Mouse (Mus musculus) lung, embryonic 16.5 days (tissue): ENCODE data around the gene Rdh7. TPM values are rescaled to one million over a fixed set of nuclear protein-coding genes. Genes with fewer than 3 reads are reported as not detected.
"Not testable (repeated sequence)": the region's sequence is repeated elsewhere in the genome, so short reads cannot be mapped to it uniquely, and the experiment has no call there.

ENCODE experiments used
- ATAC-seq: fragments of 200-750 bp; cut with Nextera tagmentation; 2 replicates; pipeline ENCODE4 v1.8.0; 2017; ENCODE audit warnings: low read depth, mild to moderate bottlenecking, moderate library complexity
- H3K27ac ChIP-seq: fragments of 300-500 bp; sonication (generic); 2 replicates; pipeline ENCODE4 v1.5.1; 2014; ENCODE audit warnings: mild to moderate bottlenecking, control low read depth, low read length
- H3K27me3 ChIP-seq: fragments of 300-500 bp; sonication (generic); 2 replicates; pipeline ENCODE4 v1.6.1; 2014; ENCODE audit warnings: low read depth, low read length, mixed read lengths; ENCODE audit not compliant: control insufficient read depth, insufficient read depth
- H3K36me3 ChIP-seq: fragments of 300-500 bp; sonication (generic); 2 replicates; pipeline ENCODE4 v1.6.1; 2014; ENCODE audit warnings: low read length; ENCODE audit not compliant: control insufficient read depth, insufficient read depth
- H3K4me1 ChIP-seq: fragments of 300-500 bp; sonication (generic); replicated peaks from 2 replicates; pipeline ENCODE4 v1.6.1; 2014; ENCODE audit warnings: low read length, mixed read lengths; ENCODE audit not compliant: control insufficient read depth, insufficient read depth
- H3K4me2 ChIP-seq: fragments of 300-500 bp; sonication (generic); 2 replicates; pipeline ENCODE4 v1.6.1; 2014; ENCODE audit warnings: low read depth, low read length, control low read depth
- H3K4me3 ChIP-seq: fragments of 300-500 bp; sonication (generic); 2 replicates; pipeline ENCODE4 v1.5.1; 2014; ENCODE audit warnings: mild to moderate bottlenecking, low read length, control low read depth
- H3K9ac ChIP-seq: fragments of 300-500 bp; sonication (generic); 2 replicates; pipeline ENCODE4 v1.6.1; 2014; ENCODE audit warnings: low read length, control low read depth
- H3K9me3 ChIP-seq: fragments of 300-500 bp; sonication (generic); 2 replicates; pipeline ENCODE4 v1.6.1; 2016; ENCODE audit warnings: low read length; ENCODE audit not compliant: control insufficient read depth
- WGBS: fragments of 180-500 bp; shearing (Covaris S2); extraction: QIAGEN DNeasy Blood & Tissue Kit; methylation state at CpG from one replicate; pipeline ENCODE4 v1.1.7; 2014; 5-methylcytosine and 5-hydroxymethylcytosine counted together
- polyA plus RNA-seq: library from polyadenylated mRNA; unstranded; fragments of >200 nt; fragmentation: Nextera tagmentation; extraction: Ambion mirVana; gene quantifications from 2 replicates; pipeline ENCODE4 v1.2.1, GENCODE M21; 2015

Gene Rdh7
- polyA plus RNA-seq, 1 experiment from 2014 or later = not detected

DNA sequence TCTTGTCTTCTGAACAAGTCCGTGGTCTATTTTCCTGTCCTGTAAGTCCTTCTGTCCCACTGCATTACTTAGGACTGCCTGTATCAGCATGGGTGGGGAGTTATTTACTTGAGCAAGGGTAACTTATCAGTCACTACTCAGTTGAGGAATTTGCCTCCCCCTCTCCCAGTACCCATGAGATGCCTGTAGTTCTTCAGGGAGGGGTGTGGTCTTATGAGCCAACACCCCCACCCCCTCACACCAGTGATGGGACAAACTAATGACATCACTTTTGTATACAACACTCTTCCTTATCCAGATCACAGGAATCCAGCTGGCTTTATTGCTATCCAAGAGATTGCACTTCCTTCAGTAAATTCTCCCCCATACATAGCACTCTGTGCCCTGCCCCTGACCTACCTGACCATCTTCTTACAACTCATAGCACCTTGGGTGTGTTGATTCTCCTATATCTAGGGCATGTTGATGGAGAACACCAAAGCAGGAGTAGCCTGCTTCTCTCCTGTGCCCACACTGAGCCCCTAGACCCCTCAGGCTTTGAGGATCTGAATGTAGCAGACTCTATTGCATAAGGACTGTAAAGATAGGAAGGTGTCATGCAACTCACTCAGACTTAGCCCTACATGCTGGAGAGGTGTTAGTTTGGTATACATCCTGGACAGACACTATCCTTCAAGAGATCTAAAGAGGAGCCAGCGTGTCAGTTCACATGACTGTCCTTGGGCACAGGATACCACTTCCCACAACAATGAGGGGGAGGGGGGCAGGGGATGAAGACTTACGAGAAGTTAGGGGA is 10.2 kb downstream of the Rdh7 start:
- Histone ChIP-seq H3K27ac (no peak overlapping the region), H3K4me1 (peaks cover 14% of the 10 kb centered on the region), H3K4me2 (no peak overlapping the region), H3K27me3 (no peaks in the 10 kb centered on the region), H3K9me3 (no peaks in the 10 kb centered on the region), H3K4me3 (no peak overlapping the region), H3K36me3 (no peaks in the 10 kb centered on the region), H3K9ac (no peak overlapping the region)
- 41% methylated on average over 3 of the region's 3 CpGs for WGBS
- ATAC-seq = peak; percentile 64

DNA sequence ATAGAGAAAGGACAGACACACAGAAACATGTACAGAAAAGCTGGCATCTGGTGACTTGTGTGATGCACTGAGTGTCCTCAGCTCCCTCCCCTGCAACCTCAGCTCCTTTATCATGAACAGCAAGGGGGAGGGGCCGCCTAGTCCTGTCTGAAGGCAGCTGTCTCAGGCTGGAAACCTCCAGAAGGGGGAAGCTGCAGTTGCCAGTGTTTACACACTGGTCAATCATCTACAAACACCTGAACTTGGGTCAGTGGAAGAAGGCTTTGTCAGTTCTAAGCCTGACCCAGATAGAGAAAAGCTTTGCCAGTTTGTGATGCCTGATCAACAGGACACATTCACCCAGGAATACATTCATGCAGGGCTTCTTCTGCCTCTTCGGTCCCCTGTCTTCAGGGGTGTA is 10.9 kb downstream of the Rdh7 start:
- Histone ChIP-seq H3K4me2 (no peak overlapping the region), H3K4me3 (no peak overlapping the region), H3K4me1 (peaks cover 14% of the 10 kb centered on the region), H3K36me3 (no peaks in the 10 kb centered on the region), H3K27ac (no peak overlapping the region), H3K27me3 (no peaks in the 10 kb centered on the region), H3K9ac (no peak overlapping the region), H3K9me3 (no peaks in the 10 kb centered on the region)
- peak; percentile 71 for ATAC-seq
- WGBS = 18% methylated on average over 2 of the region's 2 CpGs

DNA sequence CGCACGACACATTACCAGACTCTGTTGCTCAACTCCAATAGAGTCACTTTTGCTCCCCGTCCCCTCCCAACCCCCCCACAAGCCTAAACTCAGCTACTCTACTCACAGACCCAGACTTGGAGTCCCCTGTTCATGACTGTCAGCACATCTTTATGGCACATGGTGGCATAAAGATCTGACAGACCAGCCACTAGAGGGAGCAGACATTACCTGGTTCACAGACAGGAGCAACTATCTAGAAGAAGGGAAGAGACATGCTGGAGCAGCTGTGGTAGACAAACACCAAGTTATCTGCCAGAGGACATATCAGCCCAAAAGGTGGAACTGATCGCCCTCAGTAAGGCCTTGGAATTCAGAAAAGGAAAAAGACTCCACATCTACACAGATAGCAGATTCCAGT is 16.1 kb downstream of the Rdh7 start:
- H3K4me2 ChIP-seq = no peak overlapping the region
- no peak overlapping the region for H3K4me3 ChIP-seq
- no peak overlapping the region for H3K27ac ChIP-seq
- no peaks in the 10 kb centered on the region for H3K27me3 ChIP-seq
- H3K4me1 ChIP-seq = no peaks in the 10 kb centered on the region
- H3K9ac ChIP-seq = no peak overlapping the region
- no peaks in the 10 kb centered on the region for H3K36me3 ChIP-seq
- WGBS = 68% methylated on average over 4 of the region's 4 CpGs
- no peaks in the 10 kb centered on the region for H3K9me3 ChIP-seq
- ATAC-seq = no peak

DNA sequence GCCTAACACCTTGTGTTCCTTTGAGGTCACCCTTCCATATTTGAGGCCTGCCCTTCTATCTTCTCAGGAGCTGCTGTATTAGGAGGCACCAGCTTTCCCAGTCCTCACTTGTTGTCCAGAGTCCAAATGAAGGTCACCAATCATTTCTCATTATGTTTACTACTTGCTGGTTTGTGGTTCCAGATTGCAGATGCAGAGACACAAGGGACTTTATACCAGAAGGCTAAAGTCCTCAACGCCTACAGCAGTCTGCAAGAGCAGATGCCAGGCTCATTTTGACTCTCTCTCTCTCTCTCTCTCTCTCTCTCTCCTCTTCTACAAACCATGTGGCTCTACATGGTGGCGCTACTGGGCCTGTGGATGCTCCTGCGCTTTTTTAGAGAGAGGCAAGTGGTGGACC is 22.4 kb downstream of the Rdh7 start, which contains the start of gene Rdh16f2:
TSS of gene Rdh16f2 (plus strand) at position 243 of the 400 bp plus-strand sequence.
- H3K36me3 ChIP-seq = no peaks in the 10 kb centered on the region
- 75% methylated on average over 3 of the region's 3 CpGs for WGBS
- H3K27ac ChIP-seq = no peak within 1 kb of the TSS
- H3K27me3 ChIP-seq = no peaks in the 10 kb centered on the region
- no peaks in the 10 kb centered on the region for H3K9me3 ChIP-seq
- ATAC-seq = no peak
- H3K4me3 ChIP-seq = no peak within 1 kb of the TSS
- no peaks in the 10 kb centered on the region for H3K4me1 ChIP-seq
- no peak within 1 kb of the TSS for H3K9ac ChIP-seq
- no peak within 1 kb of the TSS for H3K4me2 ChIP-seq

DNA sequence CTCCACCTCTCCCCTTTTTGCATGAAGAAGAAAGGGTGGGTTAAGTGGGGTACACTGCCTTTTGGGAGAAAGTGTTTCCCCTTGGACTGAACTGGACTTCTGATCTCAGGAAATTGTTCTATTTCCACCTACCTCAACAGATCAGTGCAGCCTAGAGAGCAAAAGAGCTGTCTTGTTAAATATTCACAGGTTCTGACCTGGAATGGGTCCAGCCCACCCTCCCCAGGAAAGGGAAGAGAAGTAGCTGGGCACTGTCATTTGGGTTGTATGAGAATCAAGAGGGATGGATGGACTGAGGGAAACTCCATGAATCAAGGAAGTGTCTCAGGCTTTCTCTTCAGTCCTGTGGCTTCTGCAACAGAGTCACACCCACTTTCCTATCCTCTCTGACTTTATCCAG is 23.7 kb downstream of the Rdh7 start:
- H3K9ac ChIP-seq = no peak overlapping the region
- H3K4me3 ChIP-seq = no peak overlapping the region

DNA sequence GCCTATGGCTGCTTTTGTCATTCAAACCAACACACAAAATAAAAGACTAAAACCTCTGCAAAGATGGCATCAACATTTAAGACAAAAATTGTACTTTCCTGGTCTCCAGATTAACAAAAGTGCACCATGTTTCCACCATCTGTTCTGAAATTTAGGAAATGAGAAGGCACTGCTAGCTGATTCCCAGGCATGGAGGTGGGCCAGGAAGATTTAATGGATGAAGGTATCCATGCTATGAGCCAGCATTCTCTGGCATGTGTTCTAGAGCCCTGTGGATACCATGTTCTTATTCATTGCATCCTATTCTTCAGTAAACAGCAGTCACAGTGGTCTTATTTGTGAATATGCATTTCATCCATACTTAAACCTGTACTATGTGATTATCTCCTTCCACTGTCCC is 32.2 kb downstream of the Rdh7 start:
- H3K4me3 ChIP-seq = no peak overlapping the region
- no peaks in the 10 kb centered on the region for H3K36me3 ChIP-seq
- no peaks in the 10 kb centered on the region for H3K4me1 ChIP-seq
- H3K27ac ChIP-seq = no peak overlapping the region
- no peaks in the 10 kb centered on the region for H3K9me3 ChIP-seq
- no peak overlapping the region for H3K4me2 ChIP-seq
- no peak overlapping the region for H3K9ac ChIP-seq
- no peak for ATAC-seq
- no peaks in the 10 kb centered on the region for H3K27me3 ChIP-seq

More for the DNA sequence above, 23.7 kb downstream of the Rdh7 start:
- ATAC-seq = no peak
- Histone ChIP-seq H3K4me2 (no peak overlapping the region), H3K36me3 (no peaks in the 10 kb centered on the region), H3K4me1 (no peaks in the 10 kb centered on the region), H3K9me3 (no peaks in the 10 kb centered on the region), H3K27me3 (no peaks in the 10 kb centered on the region), H3K27ac (no peak overlapping the region)

DNA sequence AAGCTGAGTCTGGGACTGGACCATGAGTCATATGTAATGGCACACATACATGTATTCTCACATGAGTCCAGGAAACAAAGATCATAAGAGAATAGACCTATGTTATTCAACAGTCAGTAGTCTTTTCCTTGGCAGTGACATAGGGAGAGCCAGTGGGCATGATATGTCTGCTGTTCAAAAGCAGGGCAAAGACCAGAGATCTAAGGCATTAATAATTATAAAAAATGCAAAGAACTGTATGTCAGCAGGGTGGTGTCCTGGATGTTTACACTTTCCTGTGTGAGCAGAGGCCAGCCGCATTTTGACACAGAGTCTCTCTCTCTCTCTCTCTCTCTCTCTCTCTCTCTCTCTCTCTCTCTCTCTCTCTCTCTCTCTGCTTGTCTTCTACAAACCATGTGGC is 39.0 kb downstream of the Rdh7 start, which contains the start of gene Rdh19:
TSS of gene Rdh19 (plus strand) at position 301 of the 400 bp plus-strand sequence.
- Histone ChIP-seq H3K9me3 (no peaks in the 10 kb centered on the region), H3K4me3 (no peak within 1 kb of the TSS), H3K27me3 (no peaks in the 10 kb centered on the region), H3K36me3 (no peaks in the 10 kb centered on the region), H3K9ac (no peak within 1 kb of the TSS), H3K4me2 (no peak within 1 kb of the TSS), H3K4me1 (no peaks in the 10 kb centered on the region), H3K27ac (no peak within 1 kb of the TSS)
- ATAC-seq = no peak
- WGBS = 42% methylated on average over 1 of the region's 1 CpGs

DNA sequence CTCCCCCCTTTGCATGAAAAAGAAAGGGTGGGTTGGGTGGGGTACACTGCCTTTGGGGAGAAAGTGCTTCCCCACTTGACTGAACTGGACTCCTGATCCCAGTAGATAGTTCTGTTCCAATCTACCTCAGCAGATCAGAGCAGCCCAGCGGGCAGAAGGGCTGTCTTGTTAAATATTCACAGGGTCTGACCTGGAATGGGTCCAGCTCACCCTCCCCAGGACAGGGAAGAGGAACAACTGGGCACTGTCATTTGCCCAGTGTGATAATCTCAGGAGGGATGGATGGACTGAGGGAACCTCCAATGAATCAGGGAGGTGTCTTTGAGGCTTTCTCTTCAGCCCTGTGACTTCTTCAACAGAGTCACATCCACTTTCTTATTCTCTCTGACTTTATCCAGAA is 40.5 kb downstream of the Rdh7 start:
- Histone ChIP-seq H3K27ac (no peak overlapping the region), H3K4me1 (no peaks in the 10 kb centered on the region), H3K9ac (no peak overlapping the region), H3K4me2 (no peak overlapping the region), H3K36me3 (no peaks in the 10 kb centered on the region), H3K9me3 (no peaks in the 10 kb centered on the region), H3K27me3 (no peaks in the 10 kb centered on the region), H3K4me3 (no peak overlapping the region)
- WGBS = 56% methylated on average over 1 of the region's 1 CpGs
- no peak for ATAC-seq

DNA sequence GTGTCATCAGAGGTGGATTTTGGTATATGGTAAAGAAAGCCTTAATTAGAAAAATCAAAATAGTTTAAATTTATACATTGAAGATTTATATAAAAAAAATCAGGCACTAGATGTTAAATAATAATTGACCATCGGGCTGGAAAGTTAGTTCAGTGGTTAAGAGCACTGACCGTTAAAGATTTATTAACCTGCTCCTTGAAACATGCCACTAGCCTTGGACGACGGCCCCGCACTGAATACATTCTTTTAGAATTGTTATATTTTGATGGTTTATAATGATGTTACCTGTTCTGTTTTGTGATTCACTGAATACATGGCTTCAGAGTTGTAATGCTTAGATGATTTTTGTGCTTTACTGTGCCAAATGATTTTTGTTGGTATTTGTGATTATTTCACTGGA is 42.7 kb downstream of the Rdh7 start:
- not testable (repeated sequence) for H3K27me3 ChIP-seq, H3K27ac ChIP-seq, H3K36me3 ChIP-seq, H3K4me2 ChIP-seq, ATAC-seq, H3K9ac ChIP-seq, H3K9me3 ChIP-seq, H3K4me3 ChIP-seq, H3K4me1 ChIP-seq
- 80% methylated on average over 5 of the region's 5 CpGs for WGBS
